Mouse (Mus musculus): ENCODE data around the gene Cer1.

Gene Cer1

DNA sequence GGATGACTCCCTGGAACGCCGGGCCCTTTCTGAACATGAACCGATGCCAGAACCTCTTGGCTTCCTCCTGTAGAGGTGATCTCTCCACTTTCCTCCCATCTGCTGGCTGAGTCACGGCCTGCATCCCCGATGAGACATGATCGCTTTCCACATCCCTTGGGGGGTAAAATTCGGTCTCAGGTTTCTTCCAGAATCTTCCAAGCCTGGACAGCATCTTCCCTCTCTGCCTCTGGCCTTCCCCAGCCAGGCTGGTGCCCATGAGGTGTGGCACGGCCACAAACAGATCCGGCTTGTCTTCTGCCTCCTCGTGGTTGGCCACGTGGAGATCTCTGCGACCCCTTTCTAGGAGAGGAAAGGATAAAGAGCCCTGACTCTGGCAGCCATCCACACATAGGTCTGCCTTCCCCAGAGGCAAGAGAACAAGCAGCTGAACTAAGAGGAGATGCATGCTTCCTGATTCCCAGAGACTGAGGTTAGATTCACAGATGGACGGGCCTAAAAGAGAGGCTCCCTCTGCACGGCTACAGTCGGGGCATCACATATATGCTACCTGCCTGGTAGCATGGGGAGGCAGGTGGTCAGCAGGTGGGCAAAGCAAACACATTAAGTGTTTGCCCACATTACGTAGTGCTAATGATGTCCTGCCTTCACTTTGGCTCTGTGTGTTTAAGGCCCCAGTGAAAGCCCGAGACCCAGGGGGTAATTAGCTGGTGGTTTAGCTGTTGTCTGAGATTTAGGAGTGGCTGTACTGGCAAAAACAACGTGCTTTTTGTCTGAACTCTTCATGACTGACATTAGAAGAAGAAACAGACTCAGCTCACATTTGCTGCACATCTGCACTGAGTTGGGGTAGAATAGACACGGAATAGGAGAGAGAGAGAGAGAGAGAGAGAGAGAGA is at the start of gene Cer1:
Gene Cer1, minus strand, starts transcription at position 513 of the 899 bp plus-strand sequence.
- DNase-seq (ENCODE audit: low spot score), result no peak

DNA sequence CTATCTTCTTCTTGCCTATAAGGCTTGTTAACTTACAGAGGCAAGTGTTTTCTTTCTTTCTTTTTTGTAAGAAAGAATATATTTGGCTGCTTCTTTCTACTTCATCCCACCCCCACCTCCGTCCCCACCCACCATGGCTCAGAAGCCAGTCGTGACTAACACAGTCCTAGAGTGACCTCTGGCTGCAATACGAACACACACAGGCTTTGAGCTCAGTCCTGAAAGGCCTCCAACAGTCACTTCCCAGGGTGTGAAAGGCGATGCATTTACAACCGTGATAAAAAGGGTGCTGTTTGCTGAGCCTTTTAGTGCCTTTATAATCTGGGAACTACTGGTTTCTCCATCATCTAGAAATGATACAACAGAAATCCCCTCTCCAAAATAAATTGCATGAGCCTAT is 49.4 kb upstream of the Cer1 start:
- no peak for DNase-seq (ENCODE audit: low spot score)

DNA sequence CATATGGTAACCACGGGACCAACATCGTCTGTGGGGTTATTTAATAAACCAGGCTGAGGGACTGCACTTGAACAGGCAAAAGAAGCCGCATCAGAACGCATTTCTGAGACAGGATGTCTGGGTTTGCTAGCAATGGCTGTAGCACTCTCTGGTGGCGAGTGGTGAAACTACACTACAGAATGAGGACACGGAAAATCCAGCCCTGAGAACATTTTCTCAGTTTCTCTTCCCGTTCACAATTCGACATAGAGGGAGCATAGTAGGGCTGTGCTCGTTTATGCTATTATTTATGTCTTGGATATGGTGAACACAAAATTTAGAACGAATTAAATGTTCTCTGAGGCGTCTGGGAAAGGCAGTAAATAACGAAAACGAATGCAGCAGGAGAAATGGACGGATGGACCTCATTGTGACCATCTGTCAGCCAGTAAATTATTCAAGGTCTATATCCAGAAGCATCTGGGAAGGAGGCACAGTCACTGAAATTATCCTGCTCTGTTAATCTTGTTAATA is 48.8 kb upstream of the Cer1 start:
- peak; percentile 19 for DNase-seq (ENCODE audit: low spot score)

DNA sequence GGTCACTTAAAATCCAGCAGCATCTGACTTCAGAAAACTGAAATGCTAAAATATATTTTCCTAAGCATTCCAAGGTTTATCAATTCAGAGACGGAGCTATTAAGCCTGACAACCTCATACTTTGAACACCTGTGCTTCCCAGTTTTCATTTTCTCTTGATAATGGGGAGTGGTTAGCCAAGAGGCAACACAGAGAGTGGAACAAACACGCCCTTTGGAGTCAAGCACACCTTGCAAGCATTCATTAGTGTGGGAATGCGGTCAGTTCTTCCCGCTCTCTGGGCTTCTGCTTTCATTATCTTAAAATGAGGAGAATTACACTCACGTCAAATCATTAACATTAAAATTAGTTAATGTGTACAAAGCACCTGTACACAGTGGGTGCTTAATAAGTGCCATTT is 45.1 kb upstream of the Cer1 start:
- no peak for DNase-seq (ENCODE audit: low spot score)

DNA sequence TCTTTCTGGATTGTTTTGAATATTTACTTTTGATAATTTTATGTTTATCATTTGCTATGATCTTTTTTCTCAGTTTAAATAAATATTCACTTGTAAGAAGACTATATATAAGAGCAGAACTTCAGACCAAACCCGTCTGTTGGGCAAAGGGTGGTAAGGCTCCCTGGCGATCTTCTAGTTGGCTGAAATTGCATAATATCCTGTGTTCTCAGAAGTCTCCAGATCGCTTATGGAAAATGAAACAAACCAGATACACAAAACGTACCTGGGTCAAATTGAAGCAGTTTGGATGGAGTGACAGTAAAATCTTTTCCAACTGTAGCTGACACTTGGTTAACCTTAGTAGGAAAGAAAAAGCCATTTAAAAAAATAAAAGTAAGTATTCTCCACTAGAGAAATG is 37.0 kb upstream of the Cer1 start:
- no peak for DNase-seq (ENCODE audit: low spot score)

DNA sequence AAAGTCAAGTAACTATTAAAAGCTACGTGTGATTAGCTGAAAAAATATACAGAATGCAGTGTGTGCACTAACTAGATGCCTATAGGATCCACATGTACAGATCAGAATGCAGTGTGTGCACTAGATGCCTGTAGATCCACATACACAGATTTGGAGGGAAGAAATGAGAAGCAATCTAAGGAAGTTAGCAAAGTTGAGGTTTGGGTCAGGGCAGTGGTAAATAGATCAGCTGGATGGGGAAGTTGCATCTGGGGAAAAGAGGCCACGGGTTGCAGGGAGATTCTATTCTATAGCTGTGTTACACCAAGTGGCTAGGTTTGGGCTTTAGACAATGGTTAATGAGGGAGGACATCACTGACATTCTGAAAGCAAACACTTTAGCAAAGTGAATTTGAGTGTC is 33.7 kb upstream of the Cer1 start:
- no peak for DNase-seq (ENCODE audit: low spot score)

DNA sequence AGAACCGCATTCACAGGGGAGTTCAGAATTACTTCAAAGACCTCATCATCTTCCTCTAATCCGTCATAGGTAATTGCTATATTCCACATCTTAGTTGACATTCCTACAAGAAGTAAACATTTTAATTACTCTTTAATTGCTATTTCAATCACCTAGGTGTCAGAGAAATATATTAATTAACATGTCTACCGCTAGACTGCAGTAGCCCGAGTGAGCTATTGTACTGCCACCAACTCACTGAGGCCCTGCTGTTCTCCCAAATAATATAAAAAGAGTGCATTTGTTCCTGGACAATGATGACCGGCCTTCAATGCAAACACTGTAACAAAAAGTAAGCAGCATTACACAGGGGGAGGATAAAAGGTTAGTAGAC is 31.7 kb upstream of the Cer1 start:
- DNase-seq (ENCODE audit: low spot score), result no peak

DNA sequence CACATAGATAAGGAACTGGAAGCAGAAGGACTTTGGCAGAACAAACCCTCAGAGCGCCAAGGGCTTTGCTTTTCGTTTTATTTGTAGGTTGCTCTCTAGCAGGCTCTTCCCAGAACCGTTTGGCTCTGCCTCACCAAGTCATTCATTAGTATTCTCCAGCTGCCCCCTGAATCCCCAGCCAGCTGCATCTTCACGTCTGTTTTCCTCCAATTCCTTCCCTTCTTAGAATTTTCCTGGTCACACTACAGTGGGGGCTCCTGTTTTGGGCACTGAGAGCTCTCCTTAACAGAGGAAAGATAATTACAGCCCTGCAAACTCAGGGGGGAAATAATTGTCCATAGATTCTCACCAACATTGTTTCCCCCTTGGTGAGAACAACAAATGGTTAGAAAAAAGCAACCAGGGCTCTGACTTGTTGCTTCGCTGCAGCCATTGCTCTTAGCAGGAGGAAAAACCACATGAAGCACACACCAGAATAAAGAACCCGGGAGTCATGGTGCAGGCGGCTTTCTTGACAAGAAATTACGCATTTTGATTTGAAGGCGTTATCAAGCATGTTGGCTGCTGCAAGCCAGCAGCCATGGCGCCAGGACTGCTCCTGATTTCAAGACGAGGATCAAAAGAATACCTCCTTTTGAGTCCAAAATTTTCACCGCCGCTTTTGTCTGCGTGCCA is 31.2 kb upstream of the Cer1 start:
- no peak for DNase-seq (ENCODE audit: low spot score)

DNA sequence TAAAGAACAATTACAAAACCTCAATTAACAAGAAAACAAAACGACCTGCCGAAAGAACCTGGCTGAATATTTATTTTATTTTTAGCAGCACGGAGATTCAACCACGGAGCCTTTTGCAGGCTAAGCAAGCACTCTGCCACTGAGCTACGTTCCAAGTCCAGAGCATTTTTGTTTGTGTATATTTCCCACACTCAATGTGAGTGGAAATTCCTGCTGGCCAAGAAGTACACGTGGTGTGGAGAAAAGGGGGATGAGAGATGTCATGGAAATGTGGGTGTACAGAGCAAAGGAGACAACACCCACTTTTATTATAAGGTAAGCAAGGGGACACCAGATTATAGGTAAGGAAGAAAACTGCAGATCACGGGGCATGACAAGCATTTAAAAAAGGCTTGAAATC is 30.6 kb upstream of the Cer1 start:
- DNase-seq (ENCODE audit: low spot score), result no peak

DNA sequence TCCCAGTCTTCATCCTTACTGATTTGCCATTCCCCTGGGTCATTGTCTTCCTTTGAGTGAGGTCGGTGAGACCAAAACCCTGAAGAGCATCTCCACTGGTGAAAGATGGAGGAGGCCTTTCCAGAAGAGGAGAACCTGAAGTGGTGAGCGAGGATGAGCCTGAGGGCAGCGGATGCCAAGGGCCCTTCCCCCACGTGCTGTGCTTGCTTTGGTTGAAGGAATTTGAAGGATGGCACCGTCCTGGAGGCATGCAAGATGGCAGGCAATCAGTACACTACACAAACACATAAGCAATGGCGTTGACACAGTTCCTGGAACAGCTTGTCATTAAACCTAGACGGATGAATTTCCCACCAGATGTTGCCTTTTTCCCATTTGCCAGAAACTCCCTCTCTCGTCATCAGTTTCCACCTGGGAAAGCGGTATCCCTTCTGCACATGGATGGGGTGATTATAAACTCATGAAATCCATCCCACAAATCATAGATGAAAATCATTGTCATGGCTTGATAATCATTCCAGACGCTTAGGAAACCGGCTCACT is 29.7 kb upstream of the Cer1 start:
- no peak for DNase-seq (ENCODE audit: low spot score)

DNA sequence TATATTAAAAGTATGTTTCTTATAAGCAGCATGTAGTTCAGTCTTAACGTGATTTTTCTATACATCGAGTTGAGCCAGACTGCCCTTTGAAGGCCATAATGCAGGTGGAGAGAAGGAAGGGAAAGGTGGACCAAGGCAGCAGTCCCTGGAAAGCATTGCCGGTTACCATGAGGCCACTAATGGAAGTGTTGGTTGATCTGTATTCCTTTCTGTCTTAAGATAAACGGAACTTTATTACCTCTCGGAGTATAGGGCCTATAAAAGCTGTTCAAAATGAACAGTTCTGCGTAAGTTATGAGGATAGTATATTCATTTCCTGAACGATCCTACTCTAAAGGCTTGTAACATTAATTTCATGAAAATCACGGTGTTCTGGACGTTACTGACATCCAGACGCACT is 10.3 kb upstream of the Cer1 start:
- no peak for DNase-seq (ENCODE audit: low spot score)

DNA sequence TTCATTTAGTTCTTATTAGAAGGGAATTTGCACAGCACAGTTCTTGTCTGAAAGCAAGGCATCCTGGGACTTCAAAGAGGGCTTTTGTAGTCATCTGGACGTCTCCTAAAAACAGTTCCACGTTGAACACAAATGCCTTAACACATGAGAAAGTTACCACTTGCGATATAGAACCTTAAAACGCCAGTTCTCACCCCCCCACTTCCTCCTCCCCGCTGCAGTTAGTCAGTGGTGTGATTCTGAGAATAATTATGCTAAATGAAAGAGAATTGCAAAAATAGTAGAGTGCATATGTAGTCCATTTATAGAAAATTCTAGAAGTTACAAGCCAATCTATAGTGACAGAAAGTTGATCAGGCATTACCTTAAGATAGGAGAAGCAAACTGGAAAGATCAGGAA is 7.3 kb upstream of the Cer1 start:
- DNase-seq (ENCODE audit: low spot score), result no peak

DNA sequence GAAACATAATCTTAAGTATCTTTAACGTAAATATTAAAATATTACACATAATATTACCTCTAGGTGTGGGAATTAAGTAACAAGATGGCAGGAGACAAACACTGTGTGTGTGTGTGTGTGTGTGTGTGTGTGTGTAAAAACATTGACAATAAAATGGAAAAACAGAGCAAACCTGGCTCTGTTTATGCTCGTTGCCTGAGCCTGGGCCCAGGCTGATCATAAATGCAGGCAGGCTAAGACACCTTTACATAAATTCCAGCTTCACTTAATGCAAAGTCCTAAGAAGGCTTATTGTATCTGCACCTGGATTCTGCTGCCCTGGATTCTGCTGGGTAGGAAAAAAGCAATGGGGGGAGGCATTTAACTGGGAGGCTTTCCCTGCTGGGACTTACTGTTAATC is 6.6 kb upstream of the Cer1 start:
- DNase-seq (ENCODE audit: low spot score), result no peak

DNA sequence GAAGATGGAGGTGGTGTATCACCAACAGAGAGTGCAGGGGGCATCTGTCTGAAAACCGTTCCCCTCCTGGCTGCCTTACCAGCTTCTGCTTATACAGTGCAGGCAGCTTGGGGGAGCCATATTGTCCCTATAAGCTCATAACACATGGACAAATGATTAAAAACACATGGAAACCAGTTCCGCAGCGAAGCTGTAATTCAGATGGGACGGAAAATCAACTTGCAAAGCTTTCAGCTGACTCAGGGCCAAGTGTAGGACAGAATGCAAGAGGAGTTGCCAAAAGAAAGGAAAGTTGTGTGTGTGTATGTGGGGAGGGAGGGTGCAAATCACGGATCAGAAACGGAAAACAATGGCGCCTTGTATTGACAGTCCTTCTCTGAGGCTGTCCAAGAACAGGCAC is 6.1 kb upstream of the Cer1 start:
- no peak for DNase-seq (ENCODE audit: low spot score)

DNA sequence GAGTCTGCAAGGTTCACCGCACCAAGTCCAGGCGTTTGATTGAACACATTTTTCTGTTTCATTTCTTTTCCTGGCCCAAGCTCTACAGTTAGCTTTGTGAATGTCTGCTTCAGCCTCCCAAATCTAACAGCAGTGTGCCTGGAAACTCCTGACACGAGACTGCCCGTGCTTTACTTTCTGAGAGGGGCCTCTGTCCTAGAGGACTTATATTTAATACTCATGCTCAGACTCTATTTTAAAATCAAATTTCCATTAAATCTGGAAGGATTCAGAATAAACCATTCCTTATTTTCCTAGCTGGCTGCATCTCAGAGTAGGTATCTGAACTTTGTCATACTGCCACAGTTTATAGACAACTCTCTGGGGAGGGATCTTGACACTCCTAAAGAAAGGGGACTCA is 5.6 kb upstream of the Cer1 start:
- DNase-seq (ENCODE audit: low spot score), result no peak

DNA sequence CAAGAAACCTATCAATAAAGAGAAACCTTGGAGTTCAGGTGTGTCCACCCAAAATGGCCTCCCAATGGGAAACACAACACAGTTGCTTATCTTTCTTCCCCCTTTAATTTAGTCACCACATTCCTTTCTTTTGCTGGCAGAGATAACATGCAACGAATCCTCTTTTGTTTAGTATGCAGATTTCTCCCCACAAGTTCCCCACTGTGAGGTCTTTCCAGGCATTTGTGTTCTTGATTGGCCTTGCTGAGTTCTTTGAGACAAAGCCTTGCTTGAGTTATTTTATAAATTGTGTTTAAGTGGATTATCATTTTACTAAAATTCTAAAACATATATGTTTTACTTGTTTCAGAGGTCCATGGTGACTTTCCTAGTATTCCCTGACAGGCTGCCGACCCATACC is 1.2 kb upstream of the Cer1 start:
- no peak for DNase-seq (ENCODE audit: low spot score)

DNA sequence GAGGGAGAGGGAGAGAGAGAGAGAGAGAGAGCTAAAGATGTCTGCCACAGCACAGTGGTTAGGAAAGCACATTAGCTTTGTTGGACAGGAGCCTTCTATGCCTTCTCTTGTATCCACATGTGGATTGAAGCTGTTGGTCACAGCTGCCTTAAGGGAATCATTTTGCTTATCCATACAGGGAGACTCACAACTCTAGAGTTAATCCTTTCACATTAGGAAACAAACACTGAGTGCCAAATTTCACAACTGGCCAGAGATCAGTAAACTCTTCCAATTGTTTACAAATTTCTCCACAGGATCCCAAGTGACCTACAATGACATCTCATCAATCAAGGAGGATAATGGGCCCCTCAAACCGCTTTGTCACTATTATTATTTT is 576 bp upstream of the Cer1 start:
- DNase-seq (ENCODE audit: low spot score), result no peak

DNA sequence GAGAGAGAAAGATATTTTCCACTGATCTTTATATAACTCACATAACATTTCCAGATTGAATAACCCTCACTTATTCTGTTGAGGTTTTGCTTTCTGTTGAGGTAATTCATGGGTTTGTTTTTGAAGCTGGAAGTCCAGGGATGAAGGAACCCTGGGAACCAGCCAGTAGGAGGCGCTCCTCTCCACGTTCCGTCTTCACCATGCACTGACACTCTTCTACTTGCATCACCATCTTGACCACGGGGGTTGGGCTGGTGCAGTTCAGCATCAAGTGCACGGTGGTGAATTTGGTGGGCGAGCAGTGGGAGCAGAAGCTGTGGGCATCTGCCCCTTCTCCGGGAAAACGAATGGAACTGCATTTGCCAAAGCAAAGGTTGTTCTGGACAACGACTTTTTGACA is 2.4 kb downstream of the Cer1 start:
- DNase-seq (ENCODE audit: low spot score), result no peak

DNA sequence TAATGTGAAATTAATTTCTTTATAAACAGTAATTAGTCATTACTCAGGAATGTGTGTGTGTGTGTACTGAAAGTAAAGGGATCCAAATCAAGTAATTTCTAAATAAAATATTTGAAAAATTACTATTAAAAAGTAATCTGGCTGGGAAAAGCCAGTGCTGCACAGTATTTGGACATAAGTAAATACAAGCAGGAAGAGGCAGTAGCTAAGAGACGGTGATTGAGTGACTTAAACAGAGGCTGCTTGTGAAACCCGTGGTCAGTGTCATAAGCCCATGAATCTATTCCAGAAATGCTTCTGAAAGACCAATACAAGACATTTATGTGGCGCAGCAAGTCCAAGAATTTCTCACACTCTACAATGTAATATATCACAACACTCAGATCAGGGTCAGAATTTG is 3.6 kb downstream of the Cer1 start:
- DNase-seq (ENCODE audit: low spot score), result no peak

DNA sequence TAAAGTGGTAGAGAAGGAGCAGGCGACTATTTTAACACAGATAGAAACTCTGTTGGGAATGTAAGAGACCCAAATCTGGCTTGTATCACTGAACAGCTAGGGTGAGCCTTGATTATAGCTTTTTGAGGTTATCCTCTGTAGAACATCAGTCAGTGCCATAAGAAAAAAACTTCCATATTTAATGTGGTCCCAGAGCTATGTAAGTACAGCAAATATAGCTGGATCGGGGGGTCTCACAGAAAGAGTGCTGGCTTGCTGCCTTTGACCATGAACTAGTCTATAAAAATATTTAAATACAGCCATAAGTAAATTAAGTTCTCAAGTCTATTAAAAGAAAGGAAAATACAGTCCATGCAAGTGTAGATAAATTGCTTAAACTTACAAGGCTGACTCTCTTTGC is 4.7 kb downstream of the Cer1 start:
- DNase-seq (ENCODE audit: low spot score), result no peak

DNA sequence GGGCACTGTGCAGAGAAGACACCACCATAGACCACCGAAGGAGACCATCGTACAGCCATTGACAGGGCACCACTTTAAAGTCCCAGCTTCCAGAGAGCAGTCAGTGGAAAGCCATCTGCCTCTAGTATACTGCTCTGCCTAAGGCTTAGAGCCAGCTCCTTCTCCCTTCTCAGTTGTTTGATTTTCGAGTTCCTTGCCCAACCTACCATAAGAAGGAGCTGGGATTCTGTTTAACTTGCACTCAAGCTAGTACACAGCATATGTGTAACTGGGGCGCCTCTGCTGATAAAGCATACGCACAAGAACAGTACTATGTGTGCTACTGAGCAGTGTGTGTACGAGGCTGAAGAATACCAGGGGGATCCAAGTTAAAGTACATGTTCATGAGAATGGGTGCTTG is 5.8 kb downstream of the Cer1 start:
- no peak for DNase-seq (ENCODE audit: low spot score)

DNA sequence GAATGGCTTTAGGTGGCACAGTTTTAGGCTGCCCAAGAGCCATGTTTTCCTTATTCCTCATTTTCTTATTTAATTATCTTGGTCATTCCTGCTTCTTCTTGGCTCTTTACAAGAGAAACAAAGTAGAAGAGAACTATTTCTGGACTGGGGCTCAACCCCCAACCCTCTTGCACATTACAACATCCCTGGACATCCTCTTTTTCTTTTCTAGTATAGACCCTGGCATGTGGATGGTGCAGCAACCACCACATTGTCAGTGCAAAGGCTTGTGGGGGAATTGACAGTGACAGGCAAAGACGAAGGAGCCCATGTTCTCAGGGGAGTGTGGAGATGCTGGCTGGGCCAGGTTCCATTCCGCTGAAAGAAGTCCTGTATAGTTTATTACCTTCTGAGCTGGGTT is 8.3 kb downstream of the Cer1 start:
- DNase-seq (ENCODE audit: low spot score), result no peak

DNA sequence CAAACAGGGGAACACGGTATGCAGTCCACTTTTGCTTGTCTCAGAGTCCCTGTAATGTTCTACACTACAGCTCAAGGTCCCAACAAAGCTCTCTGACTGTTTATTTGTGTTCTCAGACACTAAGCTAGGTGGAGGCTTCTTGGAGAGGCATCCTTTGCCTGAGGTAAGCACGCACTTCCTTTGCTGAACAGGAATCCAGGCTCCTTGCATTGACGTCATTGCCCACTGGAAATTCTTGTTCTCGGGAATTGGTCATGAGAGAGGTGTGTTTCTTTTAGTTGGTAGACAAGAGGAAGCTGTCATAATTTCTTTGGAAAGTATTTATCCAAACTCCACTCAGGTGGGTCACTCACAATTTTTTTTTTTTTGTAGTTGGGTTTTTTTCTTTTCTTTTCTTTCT is 9.4 kb downstream of the Cer1 start:
- no peak for DNase-seq (ENCODE audit: low spot score)
